Mouse (Mus musculus): ENCODE measurements at regions not wholly inside any gene's neighbourhood (a gene's known extent, or its start where the extent isn't known, plus 50 kb on each side); places are given as distances from the start of the nearest gene placed in this dataset.
"Not testable (repeated sequence)": the region's sequence is repeated elsewhere in the genome, so short reads cannot be mapped to it uniquely, and the experiment has no call there.

DNA sequence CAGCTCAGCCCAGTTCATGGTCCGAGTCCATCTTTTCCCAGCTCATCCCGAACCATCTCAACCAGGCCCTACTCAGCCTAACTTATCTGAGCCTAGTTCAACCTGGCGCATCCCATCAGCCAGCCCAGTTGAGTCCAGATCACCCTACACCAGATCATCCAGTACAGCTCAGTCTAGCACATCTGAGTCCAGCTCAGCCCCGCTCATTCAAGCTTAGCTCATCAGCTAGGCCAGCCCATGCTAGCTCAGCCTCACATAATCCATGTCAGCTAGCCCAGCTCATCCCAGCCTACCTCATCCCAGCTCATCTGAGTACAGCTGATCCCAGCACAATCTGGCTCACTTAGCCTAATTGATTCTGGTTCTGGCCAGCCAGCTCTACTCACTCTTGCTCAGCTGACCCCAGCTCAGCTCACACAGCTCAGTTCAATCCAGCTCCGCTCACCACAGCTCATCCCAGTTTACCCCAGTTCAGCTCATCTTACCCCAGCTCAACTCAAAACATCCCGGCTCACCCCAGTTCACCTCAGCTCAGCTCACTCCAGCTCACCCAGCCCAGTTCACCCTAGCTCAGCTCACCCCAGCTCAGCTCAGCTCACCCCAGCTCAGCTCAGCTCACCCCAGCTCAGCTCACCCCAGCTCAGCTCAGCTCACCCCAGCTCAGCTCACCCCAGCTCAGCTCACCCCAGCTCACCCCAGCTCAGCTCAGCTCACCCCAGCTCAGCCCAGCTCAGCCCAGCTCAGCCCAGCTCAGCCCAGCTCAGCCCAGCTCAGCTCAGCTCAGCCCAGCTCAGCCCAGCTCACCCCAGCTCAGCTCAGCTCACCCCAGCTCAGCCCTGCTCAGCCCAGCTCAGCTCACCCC, 65.3 kb upstream of the Adam6b start:
- peak; percentile 8 for DNase-seq (ENCODE audit: low read depth)

DNA sequence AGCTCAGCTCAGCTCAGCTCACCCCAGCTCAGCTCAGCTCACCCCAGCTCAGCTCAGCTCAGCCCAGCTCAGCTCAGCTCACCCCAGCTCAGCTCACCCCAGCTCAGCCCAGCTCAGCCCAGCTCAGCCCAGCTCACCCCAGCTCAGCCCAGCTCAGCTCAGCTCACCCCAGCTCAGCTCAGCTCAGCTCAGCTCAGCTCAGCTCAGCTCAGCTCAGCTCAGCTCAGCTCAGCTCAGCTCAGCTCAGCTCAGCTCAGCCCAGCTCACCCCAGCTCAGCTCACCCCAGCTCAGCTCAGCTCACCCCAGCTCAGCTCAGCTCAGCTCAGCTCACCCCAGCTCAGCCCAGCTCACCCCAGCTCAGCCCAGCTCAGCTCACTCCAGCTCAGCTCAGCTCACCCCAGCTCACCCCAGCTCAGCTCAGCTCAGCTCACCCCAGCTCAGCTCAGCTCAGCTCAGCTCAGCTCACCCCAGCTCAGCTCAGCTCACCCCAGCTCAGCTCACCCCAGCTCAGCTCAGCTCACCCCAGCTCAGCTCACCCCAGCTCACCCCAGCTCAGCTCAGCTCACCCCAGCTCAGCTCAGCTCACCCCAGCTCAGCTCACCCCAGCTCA, 64.6 kb upstream of the Adam6b start:
- not testable (repeated sequence) for DNase-seq (ENCODE audit: low read depth)

DNA sequence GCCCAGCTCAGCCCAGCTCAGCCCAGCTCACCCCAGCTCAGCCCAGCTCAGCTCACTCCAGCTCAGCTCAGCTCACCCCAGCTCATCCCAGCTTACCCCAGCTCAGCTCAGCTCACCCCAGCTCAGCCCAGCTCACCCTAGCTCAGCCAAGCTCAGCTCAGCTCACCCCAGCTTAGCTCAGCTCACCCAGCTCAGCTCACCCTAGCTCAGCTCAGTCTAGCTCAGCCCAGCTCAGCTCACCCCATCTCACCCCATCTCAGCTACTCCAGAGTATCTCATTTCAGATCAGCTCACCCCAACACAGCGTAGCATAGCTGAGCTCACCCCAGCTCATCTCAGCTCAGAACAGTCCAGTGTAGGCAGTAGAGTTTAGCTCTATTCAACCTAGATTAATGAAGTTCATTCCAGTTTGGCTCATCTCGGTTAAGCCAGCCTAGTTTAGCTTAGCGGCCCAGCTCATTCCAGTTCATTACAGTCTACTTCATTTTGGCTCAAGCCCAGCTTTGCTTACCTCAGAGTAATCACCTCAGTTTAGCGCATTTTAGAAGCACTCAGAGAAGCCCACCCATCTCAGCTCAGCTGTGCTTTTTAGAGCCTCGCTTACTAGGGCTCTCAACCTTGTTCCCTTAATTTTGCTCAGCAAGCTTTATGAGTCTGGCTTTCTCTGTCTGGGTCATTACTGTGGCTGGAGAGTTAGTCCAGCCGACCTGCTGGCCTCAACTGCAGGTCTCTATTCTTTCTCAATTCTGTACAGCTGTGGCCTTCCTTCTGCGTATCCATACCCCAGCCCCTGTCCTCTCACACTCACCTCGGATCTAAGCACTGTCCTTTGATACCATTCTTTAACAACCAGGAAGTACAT, 63.9 kb upstream of the Adam6b start:
- no peak for DNase-seq (ENCODE audit: low read depth)

DNA sequence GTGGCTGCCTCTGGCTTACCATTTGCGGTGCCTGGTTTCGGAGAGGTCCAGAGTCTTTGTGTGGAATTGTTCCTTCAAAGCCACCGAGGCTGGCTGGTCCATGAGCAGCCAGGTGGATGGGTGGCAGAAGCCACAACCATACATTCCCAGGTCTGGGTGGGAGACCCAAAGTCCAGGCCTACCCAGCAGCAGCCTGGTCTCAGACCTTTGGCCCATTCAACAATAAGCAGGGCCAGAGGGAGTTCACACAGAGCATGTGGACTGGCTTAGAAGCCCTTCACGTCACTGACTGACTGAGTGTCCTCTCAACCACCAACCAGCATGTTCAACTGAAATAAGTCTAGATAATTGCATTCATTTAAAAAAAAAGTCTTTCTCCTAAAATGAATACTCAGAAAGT, 62.7 kb upstream of the Adam6b start:
- no peak for DNase-seq (ENCODE audit: low read depth)

DNA sequence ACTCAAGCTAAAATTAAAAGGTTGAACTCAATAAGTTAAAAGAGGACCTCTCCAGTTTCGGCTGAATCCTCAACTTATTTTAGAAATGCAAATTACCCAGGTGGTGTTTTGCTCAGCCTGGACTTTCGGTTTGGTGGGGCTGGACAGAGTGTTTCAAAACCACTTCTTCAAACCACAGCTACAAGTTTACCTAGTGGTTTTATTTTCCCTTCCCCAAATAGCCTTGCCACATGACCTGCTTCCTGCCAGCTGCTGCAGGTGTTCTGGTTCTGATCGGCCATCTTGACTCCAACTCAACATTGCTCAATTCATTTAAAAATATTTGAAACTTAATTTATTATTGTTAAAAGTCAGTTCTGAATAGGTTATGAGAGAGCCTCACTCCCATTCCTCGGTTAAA, 62.0 kb upstream of the Adam6b start:
- no peak for DNase-seq (ENCODE audit: low read depth)

DNA sequence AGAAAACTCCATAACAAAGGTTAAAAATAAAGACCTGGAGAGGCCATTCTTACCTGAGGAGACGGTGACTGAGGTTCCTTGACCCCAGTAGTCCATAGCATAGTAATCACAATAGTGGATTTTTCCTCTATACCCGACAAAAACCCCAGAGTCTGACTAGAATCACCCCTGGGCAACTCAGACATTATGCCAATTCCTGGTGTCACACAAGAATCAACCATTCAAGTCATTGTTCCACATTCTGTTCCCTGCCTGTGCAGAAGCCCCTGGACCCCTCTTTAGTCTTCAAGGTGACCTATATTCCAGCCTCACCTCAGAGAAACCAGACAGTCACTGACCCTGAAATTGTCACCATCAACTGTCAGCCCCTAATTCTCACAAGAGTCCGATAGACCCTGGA, 60.9 kb upstream of the Adam6b start:
- DNase-seq (ENCODE audit: low read depth), result no peak

DNA sequence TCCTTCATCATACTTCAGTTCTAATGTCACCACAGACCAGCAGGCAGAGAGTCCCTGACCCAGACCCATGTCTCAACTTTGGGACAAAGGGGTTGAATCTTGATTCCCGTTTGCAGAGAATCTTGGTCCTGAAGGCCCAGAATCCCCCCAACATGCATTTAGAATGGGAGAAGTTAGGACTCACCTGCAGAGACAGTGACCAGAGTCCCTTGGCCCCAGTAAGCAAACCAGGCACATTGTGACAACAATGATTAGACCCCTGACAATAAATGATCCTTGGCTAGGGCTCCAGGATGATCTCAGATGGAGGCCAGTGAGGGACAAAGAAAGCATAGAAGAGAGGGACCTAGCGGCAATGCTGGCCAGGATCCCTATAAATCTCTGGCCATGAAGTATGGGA, 60.4 kb upstream of the Adam6b start:
- DNase-seq (ENCODE audit: low read depth), result no peak

DNA sequence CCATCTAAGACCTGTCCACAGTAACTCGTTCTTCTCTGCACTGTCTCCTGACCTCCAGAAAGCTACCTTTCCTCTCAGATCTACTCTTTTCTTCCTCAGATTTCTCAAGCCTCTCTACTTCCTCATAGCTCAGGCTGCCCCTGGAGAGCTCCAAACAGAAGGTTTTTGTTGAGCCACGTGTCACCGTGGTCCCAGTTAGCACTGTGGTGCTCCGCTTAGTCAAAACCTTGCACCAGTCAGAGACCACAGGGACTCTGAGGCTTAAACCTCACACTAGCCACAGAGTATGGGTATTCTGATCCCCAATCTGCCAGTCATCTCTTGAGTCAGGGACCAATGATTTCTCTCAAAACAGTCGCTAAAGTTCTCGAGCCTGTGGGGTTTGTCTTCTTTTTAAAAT, 59.0 kb upstream of the Adam6b start:
- no peak for DNase-seq (ENCODE audit: low read depth)

Measured in NIH3T3 (cell line).